Mouse (Mus musculus): ENCODE results near the gene B830017H08Rik. TPM values are rescaled to one million over a fixed set of nuclear protein-coding genes. Genes with fewer than 3 reads are reported as not detected.

Gene B830017H08Rik
- polyA plus RNA-seq, 1 experiment from 2014 or later: not detected

DNA sequence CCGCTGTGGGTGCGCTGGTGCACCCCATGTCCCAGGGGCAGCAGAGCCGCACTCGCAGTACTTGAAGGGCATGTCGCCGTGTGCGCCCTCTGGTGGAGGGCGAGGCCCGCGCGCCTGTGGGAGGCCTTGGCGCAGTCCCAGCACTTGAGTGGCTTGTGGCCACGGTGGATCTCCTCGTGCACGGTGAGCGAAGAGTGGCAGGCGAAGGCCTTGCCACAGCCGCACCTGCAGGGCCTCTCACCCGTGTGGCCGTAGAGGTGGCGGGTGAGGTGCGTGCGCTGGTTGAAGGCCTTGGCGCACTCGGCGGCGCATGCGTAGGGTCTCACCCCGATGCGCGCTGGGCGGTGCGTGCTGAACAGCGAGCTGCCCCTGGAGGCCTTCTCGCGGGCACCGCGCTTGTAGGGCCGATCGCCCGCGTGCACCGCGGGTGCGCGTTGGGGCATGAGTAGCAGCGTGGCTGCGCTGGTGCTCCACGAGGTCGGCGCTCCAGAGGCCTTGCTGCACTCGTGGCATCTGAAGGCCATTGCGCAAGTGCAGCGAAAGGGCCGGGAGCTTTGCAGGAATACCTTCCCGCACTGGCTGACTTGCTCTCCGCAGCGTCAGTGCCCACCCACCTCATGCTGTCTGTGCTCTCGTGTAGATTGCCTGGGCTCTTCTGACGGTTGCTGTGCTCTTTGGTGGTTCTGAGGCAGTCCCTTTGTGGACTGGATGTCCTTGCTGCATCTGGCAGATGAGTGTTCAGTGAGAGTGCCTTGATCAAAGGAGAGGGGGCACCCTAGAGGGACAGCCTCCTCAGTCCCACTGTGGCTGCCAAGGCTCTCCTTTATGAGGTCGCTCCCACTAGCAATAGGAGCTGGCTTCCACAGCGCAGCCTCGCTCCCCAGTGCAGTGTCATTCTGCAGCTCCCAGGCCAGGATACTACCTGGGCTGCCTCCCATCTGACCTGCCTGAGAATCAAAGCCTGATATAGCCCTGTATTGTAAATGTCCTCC is 17.2 kb upstream of the B830017H08Rik start:
- H3K9ac ChIP-seq: peak overlapping the region; percentile 64
- no peaks in the 10 kb centered on the region for H3K36me3 ChIP-seq
- peak overlapping the region; percentile 97 for H3K4me2 ChIP-seq (replicated peaks)
- 0 out of 2 replicates have a peak overlapping the region, but pooled peaks have one; percentile 32 for H3K27ac ChIP-seq
- H3K9me3 ChIP-seq: no peaks in the 10 kb centered on the region
- peak; percentile 91 for ATAC-seq
- H3K27me3 ChIP-seq (replicated peaks): 0 out of 2 replicates have a peak, but pooled peaks cover 3% of the 10 kb centered on the region
- H3K4me1 ChIP-seq (replicated peaks): peaks cover 11% of the 10 kb centered on the region
- WGBS: 3% methylated on average over 62 of the region's 63 CpGs
- peak overlapping the region; percentile 55 for H3K4me3 ChIP-seq (replicated peaks)

DNA sequence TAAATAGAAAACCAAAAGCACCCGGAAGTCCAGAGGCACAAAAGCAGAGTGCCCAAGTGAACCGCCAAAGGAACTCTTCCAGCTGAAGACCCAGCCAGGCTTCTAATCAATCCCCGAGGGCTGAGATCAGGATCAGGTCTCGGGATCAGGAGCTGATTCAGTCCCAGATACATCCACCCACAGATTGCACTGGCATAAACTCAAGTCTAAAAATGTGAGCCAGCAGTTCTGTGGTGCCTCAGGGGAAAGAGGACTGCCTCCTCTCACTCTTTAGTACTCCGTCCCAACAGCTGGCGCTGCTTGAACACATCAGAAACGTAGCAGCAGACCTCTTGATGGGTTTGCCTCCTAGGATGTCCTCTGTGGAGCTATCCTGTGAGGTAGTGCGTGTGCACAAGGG is 16.4 kb upstream of the B830017H08Rik start:
- Histone ChIP-seq H3K4me1 (replicated peaks) (peaks cover 11% of the 10 kb centered on the region), H3K9ac (no peak overlapping the region), H3K4me3 (replicated peaks) (no peak overlapping the region), H3K9me3 (no peaks in the 10 kb centered on the region), H3K4me2 (replicated peaks) (no peak overlapping the region), H3K27ac (no peak overlapping the region), H3K27me3 (replicated peaks) (0 out of 2 replicates have a peak, but pooled peaks cover 3% of the 10 kb centered on the region), H3K36me3 (no peaks in the 10 kb centered on the region)
- 78% methylated on average over 8 of the region's 8 CpGs for WGBS
- no peak for ATAC-seq

DNA sequence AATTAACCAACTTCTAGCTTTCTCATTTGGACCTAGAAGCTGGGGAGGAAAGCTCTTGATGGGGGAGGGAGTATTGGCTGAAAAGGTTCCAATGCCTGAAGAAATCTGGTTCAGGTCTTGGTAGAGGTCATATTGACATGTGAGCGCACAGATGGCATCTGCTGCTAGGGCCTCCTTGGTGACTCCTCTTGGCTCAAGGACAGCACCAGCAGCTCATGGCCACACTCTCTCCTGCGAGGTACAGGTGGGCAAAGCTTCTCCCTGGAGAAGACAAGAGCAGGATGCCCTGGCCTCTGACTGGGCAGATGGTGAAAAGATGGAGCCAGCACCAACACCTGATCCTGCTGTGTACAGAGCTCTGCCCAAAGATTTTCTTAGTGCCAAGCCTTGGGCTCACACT is 6.4 kb upstream of the B830017H08Rik start:
- peaks cover 14% of the 10 kb centered on the region for H3K27me3 ChIP-seq (replicated peaks)
- 77% methylated on average over 2 of the region's 2 CpGs for WGBS
- H3K9ac ChIP-seq: no peak overlapping the region
- H3K27ac ChIP-seq: no peak overlapping the region
- no peaks in the 10 kb centered on the region for H3K4me1 ChIP-seq (replicated peaks)
- ATAC-seq: no peak
- no peaks in the 10 kb centered on the region for H3K9me3 ChIP-seq
- H3K36me3 ChIP-seq: no peaks in the 10 kb centered on the region
- no peak overlapping the region for H3K4me2 ChIP-seq (replicated peaks)
- H3K4me3 ChIP-seq (replicated peaks): no peak overlapping the region

DNA sequence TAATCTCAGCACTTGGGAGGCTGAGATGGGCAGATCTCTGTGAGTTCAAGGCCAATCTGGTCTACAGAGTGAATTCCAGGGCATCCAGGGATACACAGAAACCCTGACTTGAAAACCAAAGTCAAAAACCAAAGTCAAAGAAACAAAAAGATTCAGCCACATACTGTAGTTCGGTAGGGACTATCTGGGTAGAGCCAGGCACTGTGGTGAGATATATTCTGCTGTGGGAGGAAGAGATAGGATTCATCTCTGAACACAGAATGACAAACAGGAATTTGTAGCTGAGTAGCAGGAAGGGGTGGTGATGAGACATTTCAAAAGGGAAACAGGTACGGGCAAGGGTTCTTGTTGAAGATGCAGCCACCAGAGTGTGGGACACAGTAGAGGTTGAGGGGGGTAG is 4.7 kb upstream of the B830017H08Rik start:
- Histone ChIP-seq H3K9ac (no peak overlapping the region), H3K27me3 (replicated peaks) (peaks cover 31% of the 10 kb centered on the region), H3K9me3 (no peaks in the 10 kb centered on the region), H3K4me3 (replicated peaks) (no peak overlapping the region), H3K4me2 (replicated peaks) (no peak overlapping the region), H3K4me1 (replicated peaks) (peaks cover 4% of the 10 kb centered on the region), H3K36me3 (no peaks in the 10 kb centered on the region), H3K27ac (no peak overlapping the region)
- ATAC-seq: no peak
- 90% methylated on average over 2 of the region's 2 CpGs for WGBS

DNA sequence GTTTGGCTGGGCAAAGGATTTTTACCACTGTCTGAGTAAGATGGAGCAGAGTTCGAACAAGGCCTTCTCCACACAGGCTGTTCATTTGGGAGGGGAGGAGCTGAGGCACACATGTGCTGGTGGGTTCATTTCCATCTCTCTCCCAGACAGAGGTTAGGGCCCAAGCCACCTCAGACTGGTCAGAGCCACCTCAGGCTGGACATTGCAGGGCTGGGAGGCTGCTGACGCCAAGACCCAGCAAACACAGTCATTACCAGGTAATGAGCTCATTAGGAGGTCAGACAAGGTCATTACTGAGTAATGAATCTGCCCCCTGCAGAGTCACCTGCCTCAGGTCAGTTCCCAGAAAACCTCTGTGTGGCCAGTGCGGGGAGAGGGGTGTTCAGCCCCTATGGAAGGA is 4.1 kb upstream of the B830017H08Rik start:
- no peak for ATAC-seq
- Histone ChIP-seq H3K9ac (no peak overlapping the region), H3K9me3 (no peaks in the 10 kb centered on the region), H3K27ac (no peak overlapping the region), H3K36me3 (no peaks in the 10 kb centered on the region), H3K4me3 (replicated peaks) (no peak overlapping the region), H3K27me3 (replicated peaks) (peaks cover 37% of the 10 kb centered on the region), H3K4me1 (replicated peaks) (peaks cover 8% of the 10 kb centered on the region), H3K4me2 (replicated peaks) (no peak overlapping the region)
- 68% methylated on average over 3 of the region's 3 CpGs for WGBS

DNA sequence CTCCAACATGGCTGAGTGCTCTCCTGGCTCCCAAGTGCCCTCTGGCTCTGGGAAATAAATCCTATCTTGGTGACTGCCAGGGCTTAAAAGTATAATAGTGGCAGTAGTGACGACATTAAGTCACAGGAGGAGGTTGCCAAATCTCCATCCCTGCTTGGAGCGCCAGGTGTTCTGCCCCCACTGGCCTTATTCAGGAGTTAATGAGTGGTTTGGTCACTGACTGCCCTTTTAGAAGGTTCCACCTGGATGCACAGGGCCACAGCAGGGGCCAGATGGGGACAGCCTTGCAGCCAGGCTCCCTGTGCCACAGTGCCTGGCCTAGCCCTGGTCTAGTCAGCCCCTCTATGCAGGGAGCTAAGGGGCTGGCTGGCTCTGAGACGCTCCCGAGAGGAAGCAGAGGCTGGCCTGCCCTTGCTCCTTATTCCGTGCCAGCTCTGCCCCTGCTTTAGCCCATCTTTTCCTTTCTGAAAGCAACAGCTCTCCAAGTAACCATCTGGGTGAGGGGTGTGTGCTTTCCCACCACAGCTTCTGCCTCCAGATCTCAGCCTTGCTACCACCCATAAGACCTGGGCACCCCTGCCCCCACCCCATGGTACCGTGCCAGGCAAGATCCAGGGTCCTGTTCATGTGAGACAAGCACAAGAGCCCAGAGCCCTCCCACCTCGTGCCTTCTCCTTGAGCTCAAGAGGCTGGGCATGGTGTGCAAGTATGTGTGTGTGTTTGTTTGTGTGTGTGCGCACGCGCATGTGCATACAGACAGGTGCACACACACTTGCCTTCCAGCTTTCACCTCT is 2.3 kb upstream of the B830017H08Rik start:
- no peaks in the 10 kb centered on the region for H3K9me3 ChIP-seq
- no peak for ATAC-seq
- H3K27me3 ChIP-seq (replicated peaks): peaks cover 55% of the 10 kb centered on the region
- no peak overlapping the region for H3K9ac ChIP-seq
- H3K4me3 ChIP-seq (replicated peaks): no peak overlapping the region
- H3K4me2 ChIP-seq (replicated peaks): no peak overlapping the region
- no peaks in the 10 kb centered on the region for H3K36me3 ChIP-seq
- no peak overlapping the region for H3K27ac ChIP-seq
- WGBS: 74% methylated on average over 10 of the region's 10 CpGs
- peaks cover 12% of the 10 kb centered on the region for H3K4me1 ChIP-seq (replicated peaks)

DNA sequence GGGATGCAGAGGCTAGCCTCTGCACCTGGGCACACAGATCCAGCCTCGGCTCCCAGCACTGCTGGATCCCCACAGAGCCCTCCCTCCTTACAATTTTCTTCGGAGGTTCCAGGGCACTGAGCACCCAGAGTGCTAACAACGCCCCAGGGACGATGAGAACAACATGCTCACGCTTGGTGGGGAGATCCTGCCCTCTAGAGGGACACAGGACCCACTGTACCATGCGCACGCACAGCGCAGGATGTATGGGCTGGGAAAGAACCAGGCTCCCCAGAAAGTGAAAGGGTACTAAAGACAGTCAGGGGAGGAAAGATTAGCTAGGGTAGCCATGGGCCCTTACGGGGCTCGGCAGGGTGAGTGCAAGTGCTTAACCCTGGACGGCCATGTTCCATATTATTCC is 1.1 kb upstream of the B830017H08Rik start:
- no peak for ATAC-seq
- WGBS: 19% methylated on average over 11 of the region's 11 CpGs
- Histone ChIP-seq H3K36me3 (no peaks in the 10 kb centered on the region), H3K4me3 (replicated peaks) (no peak overlapping the region), H3K27ac (no peak overlapping the region), H3K4me1 (replicated peaks) (peaks cover 12% of the 10 kb centered on the region), H3K27me3 (replicated peaks) (peaks cover 64% of the 10 kb centered on the region), H3K9me3 (no peaks in the 10 kb centered on the region), H3K4me2 (replicated peaks) (no peak overlapping the region), H3K9ac (no peak overlapping the region)

DNA sequence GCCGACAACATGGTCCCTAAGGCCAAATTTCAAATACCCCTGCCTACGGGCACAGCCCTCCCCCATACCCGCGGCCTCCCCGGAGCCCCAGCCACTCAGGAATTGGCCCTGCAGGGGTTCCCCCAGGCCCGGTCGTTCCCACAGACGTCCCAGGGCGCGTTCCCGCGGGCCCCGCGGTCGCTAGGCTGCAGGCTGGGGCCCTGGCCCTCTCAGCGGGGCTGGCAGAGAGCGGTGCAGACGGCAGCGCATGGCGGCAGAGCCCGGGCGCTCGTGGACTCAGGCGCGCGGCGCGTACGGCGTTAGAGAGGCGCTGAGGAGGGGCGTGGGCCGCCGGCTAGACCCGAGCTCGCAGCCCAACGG is 380 bp downstream of the B830017H08Rik start:
- Histone ChIP-seq H3K9ac (peak overlapping the region; percentile 52), H3K27me3 (replicated peaks) (peaks cover 71% of the 10 kb centered on the region)
- ATAC-seq: peak; percentile 58

DNA sequence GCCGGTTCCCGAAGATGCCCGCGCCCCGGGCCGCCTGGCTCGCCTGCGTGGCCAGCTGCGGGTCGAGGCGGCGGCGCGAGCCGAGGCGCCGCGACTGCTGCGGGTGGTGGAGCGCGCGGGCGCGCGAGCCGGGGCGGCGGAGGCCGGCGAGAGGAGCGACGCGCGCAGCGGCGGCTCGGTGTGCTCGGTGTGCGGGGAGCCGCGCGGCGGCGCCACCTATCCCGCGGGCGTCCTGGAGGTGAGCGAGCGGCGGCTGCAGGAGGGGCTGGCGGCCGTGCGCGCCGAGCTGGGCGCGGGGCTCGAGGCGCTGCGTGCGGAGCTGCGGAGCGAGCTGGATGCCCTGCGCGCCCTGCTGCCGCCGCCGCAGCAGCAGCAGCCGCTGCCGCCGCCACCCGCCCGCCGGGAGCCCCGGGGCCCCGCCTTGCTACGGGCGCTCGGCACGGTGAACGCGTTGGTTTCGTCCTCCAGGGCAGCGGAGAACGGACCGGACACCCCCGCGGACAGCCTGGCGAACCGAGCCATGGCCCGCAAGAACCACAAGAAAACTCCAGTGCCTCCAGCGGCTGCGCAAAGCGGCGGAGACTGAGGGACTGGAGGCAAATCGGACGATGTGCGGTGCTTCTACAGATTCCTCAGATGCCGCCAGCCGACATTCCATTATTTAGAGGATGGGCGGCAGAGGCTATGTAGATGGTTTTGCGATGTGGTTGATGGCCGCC is 919 bp downstream of the B830017H08Rik start:
- peak; percentile 60 for ATAC-seq
- peak overlapping the region; percentile 57 for H3K4me3 ChIP-seq (replicated peaks)
- H3K27me3 ChIP-seq (replicated peaks): peaks cover 74% of the 10 kb centered on the region
- no peaks in the 10 kb centered on the region for H3K36me3 ChIP-seq
- peak overlapping the region; percentile 52 for H3K9ac ChIP-seq
- WGBS: under 1% methylated on average over 97 of the region's 103 CpGs
- peaks cover 12% of the 10 kb centered on the region for H3K4me1 ChIP-seq (replicated peaks)
- no peak overlapping the region for H3K27ac ChIP-seq
- H3K9me3 ChIP-seq: no peaks in the 10 kb centered on the region
- peak overlapping the region; percentile 97 for H3K4me2 ChIP-seq (replicated peaks)

More for the DNA sequence above, 380 bp downstream of the B830017H08Rik start:
- no peaks in the 10 kb centered on the region for H3K36me3 ChIP-seq
- no peaks in the 10 kb centered on the region for H3K9me3 ChIP-seq
- WGBS: under 1% methylated on average over 37 of the region's 37 CpGs
- peak overlapping the region; percentile 57 for H3K4me3 ChIP-seq (replicated peaks)
- no peak overlapping the region for H3K27ac ChIP-seq
- H3K4me1 ChIP-seq (replicated peaks): peaks cover 12% of the 10 kb centered on the region
- H3K4me2 ChIP-seq (replicated peaks): peak overlapping the region; percentile 97

DNA sequence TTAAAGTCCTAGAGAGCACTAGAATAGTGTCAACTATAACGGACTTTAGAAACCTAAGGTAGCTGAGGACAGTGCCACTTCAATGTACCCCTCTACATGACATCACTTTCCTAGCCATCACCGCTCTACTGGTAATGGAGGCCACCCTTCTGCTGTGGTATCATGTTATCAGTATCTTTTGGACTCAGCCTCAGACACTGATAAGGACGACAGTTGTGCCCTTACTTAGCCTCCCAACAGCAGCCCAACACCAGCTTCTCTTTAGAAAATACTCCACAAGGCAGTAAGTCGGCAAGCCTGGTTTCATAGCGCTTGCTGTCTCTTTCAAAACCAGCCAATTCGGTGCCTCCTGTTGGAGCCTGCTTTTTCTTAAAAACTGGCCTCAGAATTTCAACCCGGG is 1.6 kb downstream of the B830017H08Rik start:
- H3K27ac ChIP-seq: no peak overlapping the region
- H3K27me3 ChIP-seq (replicated peaks): peaks cover 74% of the 10 kb centered on the region
- peaks cover 12% of the 10 kb centered on the region for H3K4me1 ChIP-seq (replicated peaks)
- no peak for ATAC-seq
- no peaks in the 10 kb centered on the region for H3K36me3 ChIP-seq
- peak overlapping the region; percentile 97 for H3K4me2 ChIP-seq (replicated peaks)
- WGBS: 55% methylated on average over 7 of the region's 7 CpGs
- H3K9ac ChIP-seq: no peak overlapping the region
- peak overlapping the region; percentile 57 for H3K4me3 ChIP-seq (replicated peaks)
- no peaks in the 10 kb centered on the region for H3K9me3 ChIP-seq

DNA sequence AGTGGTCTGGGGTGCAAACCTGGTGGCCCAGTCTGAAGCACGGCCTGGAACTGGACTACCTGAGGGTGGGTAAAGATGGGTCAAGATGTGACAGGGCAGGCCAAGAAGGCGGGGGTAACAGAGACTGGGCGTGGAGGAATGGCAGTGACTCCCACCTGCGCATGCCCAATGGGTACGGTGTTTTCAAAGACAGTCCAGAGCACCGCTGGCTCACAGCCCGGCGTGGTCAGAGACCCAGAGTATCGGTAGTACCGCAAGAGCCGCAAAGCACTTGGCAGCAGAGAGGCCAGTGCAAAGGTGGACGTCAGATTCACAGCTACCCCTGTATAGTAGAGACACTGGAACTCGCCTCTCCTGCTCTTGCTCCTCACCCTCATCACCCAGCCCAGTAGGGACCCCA is 2.6 kb downstream of the B830017H08Rik start:
- H3K4me3 ChIP-seq (replicated peaks): no peak overlapping the region
- no peak for ATAC-seq
- H3K9ac ChIP-seq: no peak overlapping the region
- WGBS: 39% methylated on average over 13 of the region's 13 CpGs
- no peak overlapping the region for H3K4me2 ChIP-seq (replicated peaks)
- no peak overlapping the region for H3K27ac ChIP-seq
- H3K9me3 ChIP-seq: no peaks in the 10 kb centered on the region
- peaks cover 12% of the 10 kb centered on the region for H3K4me1 ChIP-seq (replicated peaks)
- peaks cover 70% of the 10 kb centered on the region for H3K27me3 ChIP-seq (replicated peaks)
- H3K36me3 ChIP-seq: peaks cover 2% of the 10 kb centered on the region; the same call in 1 of the 2 replicates

DNA sequence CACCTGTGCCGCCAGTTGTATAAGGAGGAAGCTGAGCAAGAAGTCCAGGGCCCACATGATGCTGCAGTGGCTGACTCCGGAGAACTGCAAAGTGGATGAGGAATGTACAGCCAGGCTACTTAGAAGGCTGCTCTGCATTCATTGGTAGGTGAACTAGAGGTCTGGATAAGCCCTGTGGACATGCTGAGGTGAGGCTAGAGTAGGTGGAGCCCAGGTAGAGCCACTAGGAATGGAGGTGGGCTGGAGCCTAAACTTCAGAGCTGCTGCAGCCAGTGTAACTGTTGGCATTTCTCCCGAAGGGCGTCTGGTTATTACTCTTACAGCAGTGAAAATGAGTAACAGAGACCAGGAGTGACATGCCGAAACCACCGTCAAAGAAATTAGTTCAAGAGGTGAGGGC is 5.1 kb downstream of the B830017H08Rik start, which contains the start of gene Car15:
TSS of gene Car15 (minus strand) at position 314 of the 400 bp plus-strand sequence.
- no peak for ATAC-seq
- Histone ChIP-seq H3K4me3 (replicated peaks) (no peak within 1 kb of the TSS), H3K4me2 (replicated peaks) (no peak within 1 kb of the TSS)

More for the DNA sequence above, 5.1 kb downstream of the B830017H08Rik start, which contains the start of gene Car15:
- Histone ChIP-seq H3K9me3 (no peaks in the 10 kb centered on the region), H3K4me1 (replicated peaks) (peaks cover 10% of the 10 kb centered on the region), H3K27me3 (replicated peaks) (peaks cover 44% of the 10 kb centered on the region), H3K27ac (no peak within 1 kb of the TSS), H3K36me3 (peaks cover 23% of the 10 kb centered on the region), H3K9ac (no peak within 1 kb of the TSS)
- 72% methylated on average over 6 of the region's 6 CpGs for WGBS

Measured in intestine, embryonic 15.5 days (tissue).